Mouse (Mus musculus) CH12.LX (cell line): ENCODE measurements around the gene Trim11. TPM values are rescaled to one million over a fixed set of nuclear protein-coding genes. Genes with fewer than 3 reads are reported as not detected.

Experiments used
- DNase-seq: peaks from one replicate; pipeline ENCODE4 v3.0.0-alpha.2; 2013; ENCODE audit errors: extremely low read depth
- H3K27ac ChIP-seq: 2 replicates; pipeline ENCODE4 v1.5.1; 2012; ENCODE audit warnings: low read depth, mild to moderate bottlenecking, control low read depth, moderate library complexity; ENCODE audit not compliant: insufficient read depth
- H3K27me3 ChIP-seq: replicated peaks from 2 replicates; pipeline ENCODE3; 2012; ENCODE audit warnings: inconsistent platforms
- H3K36me3 ChIP-seq, 2 experiments: replicated peaks in 1 of 2; 2 replicates each; pipeline versions ENCODE3 to v1.6.1; 2012; ENCODE audit warnings: inconsistent platforms in 1 of 2, low read length in 1 of 2, mild to moderate bottlenecking in 1 of 2, mixed read lengths in 1 of 2, moderate library complexity in 1 of 2; ENCODE audit not compliant: control insufficient read depth in 1 of 2, insufficient read depth in 1 of 2
- H3K4me1 ChIP-seq, 2 experiments: 2 replicates each; pipeline ENCODE4 v1.6.1; 2012; ENCODE audit warnings: inconsistent platforms in 1 of 2, moderate library complexity in 1 of 2; ENCODE audit not compliant: insufficient read depth in 2 of 2, control insufficient read depth in 1 of 2
- H3K4me2 ChIP-seq: 2 replicates; pipeline ENCODE4 v1.6.1; 2012; ENCODE audit warnings: low read depth, mild to moderate bottlenecking, control low read depth; ENCODE audit not compliant: poor library complexity, insufficient read depth, severe bottlenecking
- H3K4me3 ChIP-seq, 3 experiments: fragments of 150-350 bp in 1 of 3; sonication (generic) in 1 of 3; replicated peaks in 1 of 3; 2 replicates each; pipeline versions ENCODE3 to v1.5.1; 2011 to 2012; ENCODE audit warnings: low read depth in 2 of 3, low read length in 2 of 3, mild to moderate bottlenecking in 2 of 3, moderate library complexity in 2 of 3, control low read depth in 1 of 3, improper control_type of control experiment in 1 of 3, inconsistent platforms in 1 of 3, mixed read lengths in 1 of 3; ENCODE audit not compliant: poor library complexity in 1 of 3
- H3K79me2 ChIP-seq: replicated peaks from 2 replicates; pipeline ENCODE4 v1.6.1; 2012; ENCODE audit warnings: mild to moderate bottlenecking, moderate library complexity; ENCODE audit not compliant: control insufficient read depth, poor library complexity, insufficient read depth, severe bottlenecking; ENCODE audit errors: extremely low read depth
- H3K9ac ChIP-seq: 2 replicates; pipeline ENCODE4 v1.6.1; 2012; ENCODE audit warnings: low read depth, mild to moderate bottlenecking, control low read depth, moderate library complexity; ENCODE audit not compliant: insufficient read depth
- H3K9me3 ChIP-seq: replicated peaks from 2 replicates; pipeline ENCODE3; 2012; ENCODE audit warnings: low read length, inconsistent platforms, mixed read lengths
- CTCF ChIP-seq, 2 experiments: IDR thresholded peaks in 1 of 2; conservative IDR thresholded peaks in 1 of 2; 2 replicates each; pipeline ENCODE4 v1.5.1; 2011 to 2012; ENCODE audit warnings: low read depth in 2 of 2, low read length in 2 of 2, improper control_type of control experiment in 1 of 2, inconsistent platforms in 1 of 2, mild to moderate bottlenecking in 1 of 2, moderate library complexity in 1 of 2
- EP300 ChIP-seq: IDR thresholded peaks from 2 replicates; pipeline ENCODE4 v1.6.1; 2011; ENCODE audit warnings: low read length, improper control_type of control experiment
- GABPA ChIP-seq: IDR thresholded peaks from 2 replicates; pipeline ENCODE4 v1.6.1; 2012; ENCODE audit warnings: low read depth, low read length, improper control_type of control experiment, inconsistent platforms; ENCODE audit not compliant: insufficient replicate concordance
- IRF4 ChIP-seq: IDR thresholded peaks from 2 replicates; pipeline ENCODE4 v1.6.1; 2014; ENCODE audit warnings: low read depth, mild to moderate bottlenecking, inconsistent platforms, low read length, improper control_type of control experiment
- MAZ ChIP-seq: IDR thresholded peaks from 2 replicates; pipeline ENCODE4 v1.6.1; 2012; ENCODE audit warnings: low read depth, mild to moderate bottlenecking, inconsistent platforms, low read length, improper control_type of control experiment, moderate library complexity
- MEF2A ChIP-seq: IDR thresholded peaks from 2 replicates; pipeline ENCODE4 v1.6.1; 2014; ENCODE audit warnings: low read depth, mild to moderate bottlenecking, inconsistent platforms, low read length, improper control_type of control experiment, borderline replicate concordance
- MXI1 ChIP-seq: IDR thresholded peaks from 2 replicates; pipeline ENCODE4 v1.6.1; 2011; ENCODE audit warnings: mild to moderate bottlenecking, low read depth, low read length, improper control_type of control experiment
- NRF1 ChIP-seq: IDR thresholded peaks from 2 replicates; pipeline ENCODE4 v1.6.1; 2014; ENCODE audit warnings: low read depth, mild to moderate bottlenecking, inconsistent platforms, low read length, improper control_type of control experiment, moderate library complexity
- POLR2A ChIP-seq: IDR thresholded peaks from 2 replicates; pipeline ENCODE4 v1.6.1; 2011; ENCODE audit warnings: low read depth, mild to moderate bottlenecking, improper control_type of control experiment, low read length
- RAD21 ChIP-seq: IDR thresholded peaks from 2 replicates; pipeline ENCODE4 v1.6.1; 2011; ENCODE audit warnings: low read depth, mild to moderate bottlenecking, low read length, improper control_type of control experiment, moderate library complexity
- RCOR1 ChIP-seq: conservative IDR thresholded peaks from 2 replicates; pipeline ENCODE4 v1.6.1; 2012; ENCODE audit warnings: low read depth, mild to moderate bottlenecking, inconsistent platforms, low read length, improper control_type of control experiment
- SMC3 ChIP-seq: IDR thresholded peaks from 2 replicates; pipeline ENCODE4 v1.6.1; 2011; ENCODE audit warnings: low read depth, low read length, improper control_type of control experiment
- TBP ChIP-seq: conservative IDR thresholded peaks from 2 replicates; pipeline ENCODE4 v1.6.1; 2011; ENCODE audit warnings: low read depth, low read length, improper control_type of control experiment
- TCF12 ChIP-seq: IDR thresholded peaks from 2 replicates; pipeline ENCODE4 v1.6.1; 2014; ENCODE audit warnings: low read depth, mild to moderate bottlenecking, inconsistent platforms, low read length, improper control_type of control experiment
- UBTF ChIP-seq: IDR thresholded peaks from 2 replicates; pipeline ENCODE4 v1.6.1; 2012; ENCODE audit warnings: low read depth, mild to moderate bottlenecking, inconsistent platforms, low read length, improper control_type of control experiment, moderate library complexity
- USF1 ChIP-seq: IDR thresholded peaks from 2 replicates; pipeline ENCODE4 v1.6.1; 2014; ENCODE audit warnings: low read depth, mild to moderate bottlenecking, inconsistent platforms, low read length, improper control_type of control experiment
- USF2 ChIP-seq: conservative IDR thresholded peaks from 2 replicates; pipeline ENCODE4 v1.6.1; 2011; ENCODE audit warnings: low read depth, low read length, improper control_type of control experiment
- ZC3H11A ChIP-seq: IDR thresholded peaks from 2 replicates; pipeline ENCODE4 v1.6.1; 2012; ENCODE audit warnings: low read depth, mild to moderate bottlenecking, inconsistent platforms, low read length, improper control_type of control experiment
- ZKSCAN1 ChIP-seq: IDR thresholded peaks from 2 replicates; pipeline ENCODE4 v1.6.1; 2012; ENCODE audit warnings: low read depth, inconsistent platforms, low read length, improper control_type of control experiment, borderline replicate concordance
- ZNF384 ChIP-seq: IDR thresholded peaks from 2 replicates; pipeline ENCODE4 v1.6.1; 2012; ENCODE audit warnings: low read depth, low read length, improper control_type of control experiment, inconsistent platforms
- dilution Hi-C: fragments of 300-500 bp; cut with MboI; formaldehyde crosslinking; loops from 2 replicates; pipeline ENCODE4 v1.14.3; 2020; ENCODE audit warnings: low sequenced_read_pairs; ENCODE audit not compliant: extremely low pct_unique_long_range_greater_than_20kb, extremely low pct_ligation_motif_present
- in situ Hi-C: fragments of 300-500 bp; cut with MboI; formaldehyde crosslinking; loops from 3 replicates; pipeline ENCODE4 v1.14.3; 2019; ENCODE audit warnings: low sequenced_read_pairs, low pct_ligation_motif_present, low pct_unique_long_range_greater_than_20kb, mixed read lengths
- polyA plus RNA-seq: library from polyadenylated mRNA; unstranded; fragments of >175 nt; gene quantifications from 2 replicates; pipeline ENCODE4 v1.2.1, GENCODE M21; 2012; ENCODE audit warnings: low read depth; ENCODE audit not compliant: insufficient read length
- total RNA-seq, 2 experiments: library from RNA; depleted of rRNA; stranded (reverse); fragments of 300-350 nt in 1 of 2; fragments of >200 nt in 1 of 2; gene quantifications; 2 replicates each; pipeline ENCODE4 v1.2.3; 2012 to 2014

Trim11 gene
- total and polyA plus RNA-seq, 3 experiments: 21.8 to 33.2 (median 23.2) TPM

DNA sequence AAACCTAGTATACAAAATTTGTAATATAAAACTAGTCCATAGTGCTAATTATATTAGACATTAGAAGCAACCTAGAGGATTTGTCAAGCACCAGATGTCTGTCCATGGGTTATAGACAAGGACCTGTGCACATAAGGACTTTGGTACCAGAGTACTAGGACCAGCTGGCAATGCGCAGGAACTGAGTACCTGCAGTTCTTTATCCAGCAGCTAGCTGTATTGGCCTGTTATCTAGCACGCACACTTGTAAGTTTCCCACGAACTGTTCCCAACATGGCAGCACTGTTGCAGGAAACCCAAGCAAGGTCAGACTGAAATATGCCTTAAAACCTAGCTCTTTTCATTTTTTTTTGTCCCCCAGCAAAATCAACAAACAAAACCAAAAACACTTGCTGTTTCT is 47.6 kb upstream of the Trim11 start:
- Histone ChIP-seq H3K4me2 (no peak overlapping the region), H3K79me2 (no peaks in the 10 kb centered on the region), H3K4me3 (no peak overlapping the region), H3K27ac (no peak overlapping the region), H3K36me3 (peaks cover 41 to 48% of the 10 kb centered on the region in 2 experiments), H3K9ac (no peak overlapping the region), H3K4me1 (peaks cover 0 to 4% of the 10 kb centered on the region in 2 experiments; a peak in 2 of 4 replicates), H3K9me3 (no peaks in the 10 kb centered on the region), H3K27me3 (peaks cover 5% of the 10 kb centered on the region)
- dilution Hi-C loops: no loop called here
- TF ChIP-seq MXI1 (no peak), ZC3H11A (no peak), TBP (no peak), IRF4 (no peak), USF1 (no peak), ZNF384 (no peak), MAZ (no peak), POLR2A (no peak), RCOR1 (no peak), UBTF (no peak), RAD21 (no peak), SMC3 (no peak), ZKSCAN1 (no peak)
- no peak for DNase-seq
- in situ Hi-C loops: no loop called here

DNA sequence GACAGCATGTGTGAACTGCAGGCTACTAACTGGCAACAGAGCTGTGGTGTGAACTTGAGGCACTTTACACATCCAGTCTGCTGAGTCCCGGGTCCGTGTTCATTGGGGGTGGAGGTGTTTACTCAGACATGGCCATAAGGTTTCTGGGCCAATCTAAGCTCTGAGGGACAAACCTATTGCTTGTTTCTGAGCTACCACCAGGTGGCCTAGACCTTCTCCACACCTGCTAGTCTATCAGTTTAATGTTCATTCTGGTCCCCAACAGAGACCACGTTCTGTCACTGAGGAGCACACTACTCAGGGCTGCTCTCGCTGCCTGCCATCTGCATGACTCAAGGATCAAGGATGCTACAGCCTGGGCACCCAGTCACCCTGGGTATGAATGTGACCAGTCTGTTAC is 46.3 kb upstream of the Trim11 start:
- H3K36me3 ChIP-seq: peaks cover 52 to 60% of the 10 kb centered on the region in 2 experiments
- in situ Hi-C loops: no loop called here
- no peak overlapping the region for H3K4me3 ChIP-seq
- dilution Hi-C loops: no loop called here
- H3K79me2 ChIP-seq: no peaks in the 10 kb centered on the region
- H3K4me2 ChIP-seq: no peak overlapping the region
- no peak for DNase-seq
- H3K9me3 ChIP-seq: no peaks in the 10 kb centered on the region
- TF ChIP-seq CTCF (conservative IDR thresholded peaks at IDR 0.05 in 1 of 2, IDR thresholded peaks at IDR 0.05 in 1 of 2; ENCODE audit: low read depth in 2 of 2, low read length in 2 of 2) (peak; percentile 37 to 58), SMC3 (peak; percentile 61), MEF2A (no peak), RAD21 (peak; percentile 27)
- peaks cover 0 to 14% of the 10 kb centered on the region in 2 experiments; a peak in 3 of 4 replicates for H3K4me1 ChIP-seq
- peaks cover 1% of the 10 kb centered on the region for H3K27me3 ChIP-seq
- H3K27ac ChIP-seq: no peak overlapping the region
- H3K9ac ChIP-seq: no peak overlapping the region

DNA sequence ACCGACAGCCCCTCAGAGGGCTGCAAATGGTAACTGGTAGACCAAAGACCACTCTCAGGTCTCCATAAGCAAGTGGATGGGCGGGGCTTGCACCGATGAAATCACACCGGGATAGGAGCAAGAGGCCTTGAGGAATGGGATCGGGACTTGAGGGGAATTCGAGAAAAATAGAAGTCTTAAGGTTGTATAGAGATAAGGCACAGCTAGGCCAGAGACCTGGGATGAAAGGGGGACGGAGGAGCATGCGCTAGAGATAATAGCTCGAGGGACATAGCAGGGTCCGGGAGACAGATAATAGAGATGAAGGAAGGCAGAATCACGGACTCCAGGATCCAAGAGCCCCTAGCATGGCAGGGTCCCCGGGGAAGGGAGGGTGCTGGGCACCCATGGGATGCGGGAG is 40.0 kb upstream of the Trim11 start:
- H3K9me3 ChIP-seq: peaks cover 6% of the 10 kb centered on the region
- peak overlapping the region; percentile 61 for H3K4me2 ChIP-seq
- in situ Hi-C loops: no loop called here
- no peak overlapping the region for H3K27ac ChIP-seq
- TF ChIP-seq GABPA: no peak
- TF ChIP-seq MEF2A: no peak
- TF ChIP-seq NRF1: peak; percentile 61
- TF ChIP-seq EP300: no peak
- TF ChIP-seq CTCF (conservative IDR thresholded peaks at IDR 0.05 in 1 of 2, IDR thresholded peaks at IDR 0.05 in 1 of 2; ENCODE audit: low read depth in 2 of 2, low read length in 2 of 2): no peak
- 0 out of 2 replicates have a peak, but pooled peaks have one; percentile 30 for TF ChIP-seq TCF12
- no peak for TF ChIP-seq SMC3
- no peak for TF ChIP-seq USF2
- peaks cover 11 to 30% of the 10 kb centered on the region in 2 experiments for H3K4me1 ChIP-seq
- peaks cover 32 to 41% of the 10 kb centered on the region in 2 experiments for H3K36me3 ChIP-seq
- H3K79me2 ChIP-seq: peaks cover 9% of the 10 kb centered on the region
- dilution Hi-C loops: no loop called here
- DNase-seq: no peak
- peaks cover 12% of the 10 kb centered on the region for H3K27me3 ChIP-seq
- H3K9ac ChIP-seq: peak overlapping the region; percentile 90
- peak overlapping the region; percentile 85 to 96 (median 89) for H3K4me3 ChIP-seq
